Mouse (Mus musculus): ENCODE data around the gene Thrap3. TPM values are rescaled to one million over a fixed set of nuclear protein-coding genes. Genes with fewer than 3 reads are reported as not detected.

The Thrap3 gene
- polyA plus RNA-seq, 1 experiment, result 382 TPM

- TF ChIP-seq POLR2A (IDR thresholded peaks at IDR 0.05; ENCODE audit: low read depth, low read length) (no peak), CTCF (IDR thresholded peaks at IDR 0.05; ENCODE audit: borderline replicate concordance, insufficient read depth, low read length) (no peak)
- no peak overlapping the region for H3K4me3 ChIP-seq (ENCODE audit: insufficient read depth, low read length)
- peaks cover 34% of the 10 kb centered on the region for H3K4me1 ChIP-seq (ENCODE audit: control insufficient read depth, insufficient read depth, low read length)
- no peak overlapping the region for H3K27ac ChIP-seq (ENCODE audit: insufficient read depth, low read length)
These were observed 68.3 kb downstream of the Thrap3 start for GRCm38 (mm10) chr4:126134236-126134635.

GRCm38 (mm10) chr4:126132636-126133264 lies 69.8 kb downstream of the Thrap3 start:
- Histone ChIP-seq H3K27ac (ENCODE audit: insufficient read depth, low read length) (peak overlapping the region; percentile 81), H3K4me3 (ENCODE audit: insufficient read depth, low read length) (no peak overlapping the region), H3K4me1 (ENCODE audit: control insufficient read depth, insufficient read depth, low read length) (peaks cover 31% of the 10 kb centered on the region)
- TF ChIP-seq CTCF (IDR thresholded peaks at IDR 0.05; ENCODE audit: borderline replicate concordance, insufficient read depth, low read length) (no peak), POLR2A (IDR thresholded peaks at IDR 0.05; ENCODE audit: low read depth, low read length) (no peak)

GRCm38 (mm10) chr4:126131290-126132121 lies 71.1 kb downstream of the Thrap3 start:
- TF ChIP-seq CTCF (IDR thresholded peaks at IDR 0.05; ENCODE audit: borderline replicate concordance, insufficient read depth, low read length), result no peak
- TF ChIP-seq POLR2A (IDR thresholded peaks at IDR 0.05; ENCODE audit: low read depth, low read length), result 0 out of 2 replicates have a peak, but pooled peaks have one; percentile 37

GRCm38 (mm10) chr4:126130502-126130901 lies 72.1 kb downstream of the Thrap3 start:
- TF ChIP-seq CTCF (IDR thresholded peaks at IDR 0.05; ENCODE audit: borderline replicate concordance, insufficient read depth, low read length), result no peak
- TF ChIP-seq POLR2A (IDR thresholded peaks at IDR 0.05; ENCODE audit: low read depth, low read length), result no peak
- H3K4me1 ChIP-seq (ENCODE audit: control insufficient read depth, insufficient read depth, low read length), result peaks cover 31% of the 10 kb centered on the region
- H3K27ac ChIP-seq (ENCODE audit: insufficient read depth, low read length), result peak overlapping the region; percentile 90
- H3K4me3 ChIP-seq (ENCODE audit: insufficient read depth, low read length), result no peak overlapping the region

More at GRCm38 (mm10) chr4:126131290-126132121, 71.1 kb downstream of the Thrap3 start:
- Histone ChIP-seq H3K4me3 (ENCODE audit: insufficient read depth, low read length) (no peak overlapping the region), H3K27ac (ENCODE audit: insufficient read depth, low read length) (peak overlapping the region; percentile 90), H3K4me1 (ENCODE audit: control insufficient read depth, insufficient read depth, low read length) (peaks cover 31% of the 10 kb centered on the region)

- no peaks in the 10 kb centered on the region for H3K4me1 ChIP-seq (ENCODE audit: control insufficient read depth, insufficient read depth, low read length)
- no peak overlapping the region for H3K4me3 ChIP-seq (ENCODE audit: insufficient read depth, low read length)
- no peak overlapping the region for H3K27ac ChIP-seq (ENCODE audit: insufficient read depth, low read length)
- no peak for TF ChIP-seq POLR2A (IDR thresholded peaks at IDR 0.05; ENCODE audit: low read depth, low read length)
- no peak for TF ChIP-seq CTCF (IDR thresholded peaks at IDR 0.05; ENCODE audit: borderline replicate concordance, insufficient read depth, low read length)
These were observed 79.1 kb downstream of the Thrap3 start for GRCm38 (mm10) chr4:126123309-126124040.

DNA sequence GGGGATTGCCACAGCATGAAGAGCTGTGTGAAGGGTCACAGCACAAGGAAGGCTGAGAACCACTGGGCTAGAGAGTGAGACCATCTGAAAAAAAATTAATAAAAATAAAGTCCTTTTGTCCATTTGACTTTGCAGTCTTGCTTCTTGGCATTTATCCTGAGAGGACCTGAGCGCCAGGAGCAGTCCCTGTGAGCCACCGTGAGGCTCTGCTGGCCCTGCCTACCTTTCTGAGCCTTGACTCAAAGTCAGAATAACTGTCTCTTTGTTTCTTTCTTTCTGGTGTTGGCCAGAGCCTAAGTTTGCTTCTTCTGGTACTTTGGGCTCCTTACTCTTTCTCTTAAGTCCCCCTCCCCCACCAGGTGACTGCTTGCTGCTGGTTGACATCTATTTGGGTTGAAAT lies 82.1 kb downstream of the Thrap3 start:
- TF ChIP-seq POLR2A (IDR thresholded peaks at IDR 0.05; ENCODE audit: low read depth, low read length), result no peak
- no peak for TF ChIP-seq CTCF (IDR thresholded peaks at IDR 0.05; ENCODE audit: borderline replicate concordance, insufficient read depth, low read length)
- no peaks in the 10 kb centered on the region; the same call in 1 of the 2 replicates for H3K4me1 ChIP-seq (ENCODE audit: control insufficient read depth, insufficient read depth, low read length)
- H3K27ac ChIP-seq (ENCODE audit: insufficient read depth, low read length), result no peak overlapping the region
- H3K4me3 ChIP-seq (ENCODE audit: insufficient read depth, low read length), result no peak overlapping the region

DNA sequence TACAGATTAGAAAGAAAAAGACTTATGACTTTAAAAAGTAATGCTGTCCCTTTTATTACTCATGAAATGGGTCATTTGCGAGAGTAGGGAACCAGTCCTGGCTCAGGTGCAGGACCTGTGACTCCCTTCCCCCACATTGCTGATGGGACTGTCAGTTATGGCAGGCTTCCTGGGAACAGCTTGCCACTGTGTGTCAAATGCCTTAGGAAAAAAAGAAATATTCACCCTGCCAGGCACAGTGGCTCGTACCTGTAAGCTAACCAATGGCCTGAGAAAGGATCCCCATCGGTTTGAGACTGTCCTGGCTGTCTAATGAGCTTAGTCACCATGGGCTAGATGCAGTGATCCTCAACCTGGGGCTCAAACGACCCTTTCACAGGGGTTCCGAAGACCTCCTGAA lies 82.5 kb downstream of the Thrap3 start:
- no peak overlapping the region for H3K27ac ChIP-seq (ENCODE audit: insufficient read depth, low read length)
- no peaks in the 10 kb centered on the region; the same call in 1 of the 2 replicates for H3K4me1 ChIP-seq (ENCODE audit: control insufficient read depth, insufficient read depth, low read length)
- no peak overlapping the region for H3K4me3 ChIP-seq (ENCODE audit: insufficient read depth, low read length)
- TF ChIP-seq CTCF (IDR thresholded peaks at IDR 0.05; ENCODE audit: borderline replicate concordance, insufficient read depth, low read length) (no peak), POLR2A (IDR thresholded peaks at IDR 0.05; ENCODE audit: low read depth, low read length) (no peak)

DNA sequence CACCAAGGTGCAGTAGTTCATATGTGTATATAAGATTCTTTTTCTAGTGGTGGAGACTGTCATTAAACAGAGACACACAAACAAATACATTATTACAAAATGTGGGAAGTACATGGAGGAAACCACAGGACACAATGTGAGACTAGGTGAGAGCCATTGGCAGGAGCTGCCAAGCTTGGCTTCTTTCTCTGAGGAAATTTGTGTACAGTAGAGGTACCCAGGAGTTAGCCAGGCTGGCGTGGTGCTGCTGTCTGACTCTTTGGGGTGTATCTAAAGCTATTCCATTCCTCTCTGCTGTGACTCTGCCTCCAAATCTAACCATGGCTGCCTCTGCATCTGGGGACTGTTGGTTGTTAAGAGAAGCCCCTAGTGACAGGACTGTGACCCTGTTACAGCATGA lies 83.5 kb downstream of the Thrap3 start:
- Histone ChIP-seq H3K4me1 (ENCODE audit: control insufficient read depth, insufficient read depth, low read length) (peaks cover 5% of the 10 kb centered on the region), H3K4me3 (ENCODE audit: insufficient read depth, low read length) (no peak overlapping the region), H3K27ac (ENCODE audit: insufficient read depth, low read length) (no peak overlapping the region)
- no peak for TF ChIP-seq CTCF (IDR thresholded peaks at IDR 0.05; ENCODE audit: borderline replicate concordance, insufficient read depth, low read length)
- TF ChIP-seq POLR2A (IDR thresholded peaks at IDR 0.05; ENCODE audit: low read depth, low read length), result no peak

- TF ChIP-seq POLR2A (IDR thresholded peaks at IDR 0.05; ENCODE audit: low read depth, low read length), result no peak
- Histone ChIP-seq H3K27ac (ENCODE audit: insufficient read depth, low read length) (no peak overlapping the region), H3K4me3 (ENCODE audit: insufficient read depth, low read length) (no peak overlapping the region), H3K4me1 (ENCODE audit: control insufficient read depth, insufficient read depth, low read length) (peaks cover 8% of the 10 kb centered on the region)
These were observed 83.9 kb downstream of the Thrap3 start for GRCm38 (mm10) chr4:126118651-126119050.

Measured in embryonic fibroblast, embryonic 13.5 days (primary cell).